Mouse (Mus musculus): ENCODE measurements around the gene Nat8f2. TPM values are rescaled to one million over a fixed set of nuclear protein-coding genes. Genes with fewer than 3 reads are reported as not detected.
A peak's percentile ranks its signal among the peaks of the same experiment; 100 is the strongest.
"Not testable (repeated sequence)": the region's sequence is repeated elsewhere in the genome, so short reads cannot be mapped to it uniquely, and the experiment has no call there.

The Nat8f2 gene
- total RNA-seq, 2 experiments from 2014 or later: 0.35 to 0.36 TPM

GRCm38 (mm10) chr6:85863840-85864239 lies 5.1 kb downstream of the Nat8f2 start:
- DNase-seq: no peak

GRCm38 (mm10) chr6:85863136-85863535 lies 5.8 kb downstream of the Nat8f2 start:
- DNase-seq: no peak

- DNase-seq: no peak
Measured at GRCm38 (mm10) chr6:85862565-85862964, 6.4 kb downstream of the Nat8f2 start.

- DNase-seq: no peak
Measured at GRCm38 (mm10) chr6:85861247-85861646, 7.7 kb downstream of the Nat8f2 start.

GRCm38 (mm10) chr6:85856194-85856678 lies 12.7 kb downstream of the Nat8f2 start:
- no peak for DNase-seq

- DNase-seq: no peak
Measured at GRCm38 (mm10) chr6:85853481-85853880, 15.5 kb downstream of the Nat8f2 start.

GRCm38 (mm10) chr6:85851062-85851773 lies 17.7 kb downstream of the Nat8f2 start:
- DNase-seq: no peak

GRCm38 (mm10) chr6:85849240-85849639 lies 19.7 kb downstream of the Nat8f2 start:
- no peak for DNase-seq

- no peak for DNase-seq
Measured at GRCm38 (mm10) chr6:85848140-85848539, 20.8 kb downstream of the Nat8f2 start.

GRCm38 (mm10) chr6:85846921-85847320 lies 22.0 kb downstream of the Nat8f2 start:
- no peak for DNase-seq

- DNase-seq: not testable (repeated sequence)
Measured at GRCm38 (mm10) chr6:85843677-85844458, 25.1 kb downstream of the Nat8f2 start.

- DNase-seq: no peak
Measured at GRCm38 (mm10) chr6:85839982-85840381, 29.0 kb downstream of the Nat8f2 start.

GRCm38 (mm10) chr6:85838674-85839073 lies 30.3 kb downstream of the Nat8f2 start:
- no peak for DNase-seq

GRCm38 (mm10) chr6:85837307-85837706 lies 31.7 kb downstream of the Nat8f2 start:
- peak; percentile 19 for DNase-seq

GRCm38 (mm10) chr6:85836827-85837226 lies 32.1 kb downstream of the Nat8f2 start:
- DNase-seq: peak; percentile 72

- not testable (repeated sequence) for DNase-seq
Measured at GRCm38 (mm10) chr6:85836098-85836497, 32.9 kb downstream of the Nat8f2 start.

- DNase-seq: not testable (repeated sequence)
Measured at GRCm38 (mm10) chr6:85835104-85835503, 33.9 kb downstream of the Nat8f2 start.

GRCm38 (mm10) chr6:85834504-85835100 lies 34.4 kb downstream of the Nat8f2 start:
- not testable (repeated sequence) for DNase-seq

- no peak for DNase-seq
Measured at GRCm38 (mm10) chr6:85831796-85832321, 37.1 kb downstream of the Nat8f2 start, which contains the start of gene Nat8. Gene Nat8, minus strand, starts transcription at chr6:85832082.

- DNase-seq: no peak
Measured at GRCm38 (mm10) chr6:85829462-85829861, 39.5 kb downstream of the Nat8f2 start.

- no peak for DNase-seq
Measured at GRCm38 (mm10) chr6:85825886-85826285, 43.1 kb downstream of the Nat8f2 start.

- no peak for DNase-seq
Measured at GRCm38 (mm10) chr6:85823382-85824090, 45.4 kb downstream of the Nat8f2 start.
